Mouse (Mus musculus) lung, adult 2 months (tissue): Measurements from ENCODE around the gene Abcb6. TPM values are rescaled to one million over a fixed set of nuclear protein-coding genes. Genes with fewer than 3 reads are reported as not detected.

Experiments used
- DNase-seq: peaks from one replicate; pipeline ENCODE4 v3.0.0; 2022
- H3K4me1 ChIP-seq: fragments of 200-500 bp; 2 replicates; pipeline ENCODE4 v1.6.1; 2011; ENCODE audit warnings: low read length; ENCODE audit not compliant: control insufficient read depth, insufficient read depth
- H3K4me3 ChIP-seq: fragments of 200-500 bp; replicated peaks from 2 replicates; pipeline ENCODE3; 2011; ENCODE audit warnings: low read depth, mild to moderate bottlenecking, control low read depth, low read length; ENCODE audit errors: extremely low read depth
- CTCF ChIP-seq: fragments of 200-500 bp; IDR thresholded peaks from 2 replicates; pipeline ENCODE4 v1.5.1; 2011; ENCODE audit warnings: mild to moderate bottlenecking, low read length, control low read depth; ENCODE audit not compliant: insufficient read depth
- POLR2A ChIP-seq: fragments of 200-500 bp; IDR thresholded peaks from 2 replicates; pipeline ENCODE4 v1.6.1; 2011; ENCODE audit warnings: low read depth, mild to moderate bottlenecking, control low read depth, low read length, borderline replicate concordance; ENCODE audit errors: extremely low read depth
- WGBS: fragments of 180-500 bp; shearing (Covaris S2); methylation state at CpG from one replicate; pipeline ENCODE4 v1.1.7; 2018; 5-methylcytosine and 5-hydroxymethylcytosine counted together
- polyA plus RNA-seq: library from polyadenylated mRNA; depleted of rRNA; stranded (reverse); fragments of >200 nt; gene quantifications from 2 replicates; pipeline ENCODE4 v1.2.3, GENCODE M21; 2012

The Abcb6 gene
- polyA plus RNA-seq, 1 experiment, result 18.7 TPM

GRCm38 (mm10) chr1:75218227-75219001 is 38.2 kb upstream of the Abcb6 start:
- WGBS, result 2% methylated on average over 38 of the region's 38 CpGs

GRCm38 (mm10) chr1:75217893-75218226 is 37.7 kb upstream of the Abcb6 start:
- 1% methylated on average over 6 of the region's 6 CpGs for WGBS
- Histone ChIP-seq H3K4me1 (peaks cover 4% of the 10 kb centered on the region; the same call in 1 of the 2 replicates), H3K4me3 (peak overlapping the region; percentile 69)
- TF ChIP-seq POLR2A, result no peak
- TF ChIP-seq CTCF, result no peak
- DNase-seq, result no peak

More at GRCm38 (mm10) chr1:75218227-75219001, 38.2 kb upstream of the Abcb6 start:
- DNase-seq, result peak; percentile 49
- Histone ChIP-seq H3K4me1 (peaks cover 4% of the 10 kb centered on the region; the same call in 1 of the 2 replicates), H3K4me3 (peak overlapping the region; percentile 69)
- no peak for TF ChIP-seq CTCF
- no peak; the same call in 1 of the 2 replicates for TF ChIP-seq POLR2A

GRCm38 (mm10) chr1:75216797-75217585 is 36.8 kb upstream of the Abcb6 start:
- TF ChIP-seq CTCF, result no peak
- TF ChIP-seq POLR2A, result no peak
- no peak for DNase-seq
- 61% methylated on average over 13 of the region's 13 CpGs for WGBS
- Histone ChIP-seq H3K4me3 (no peak overlapping the region), H3K4me1 (peaks cover 4% of the 10 kb centered on the region; the same call in 1 of the 2 replicates)

GRCm38 (mm10) chr1:75215785-75216184 is 35.6 kb upstream of the Abcb6 start:
- 88% methylated on average over 9 of the region's 9 CpGs for WGBS
- TF ChIP-seq POLR2A, result peak; percentile 20; the same call in 1 of the 2 replicates
- TF ChIP-seq CTCF, result no peak
- H3K4me1 ChIP-seq, result peaks cover 11% of the 10 kb centered on the region
- DNase-seq, result no peak
- no peak overlapping the region for H3K4me3 ChIP-seq

- WGBS, result 52% methylated on average over 5 of the region's 5 CpGs
- TF ChIP-seq CTCF (no peak), POLR2A (no peak)
- peaks cover 15% of the 10 kb centered on the region for H3K4me1 ChIP-seq
- H3K4me3 ChIP-seq, result no peak overlapping the region
- DNase-seq, result no peak
These were observed 34.7 kb upstream of the Abcb6 start for GRCm38 (mm10) chr1:75214886-75215285.

- DNase-seq, result no peak
- Histone ChIP-seq H3K4me3 (no peak overlapping the region), H3K4me1 (peaks cover 13% of the 10 kb centered on the region)
- TF ChIP-seq POLR2A (no peak), CTCF (no peak)
- WGBS, result 58% methylated on average over 2 of the region's 2 CpGs
These were observed 34.2 kb upstream of the Abcb6 start for GRCm38 (mm10) chr1:75214442-75214841.

GRCm38 (mm10) chr1:75213096-75213495 is 32.9 kb upstream of the Abcb6 start:
- no peak for DNase-seq
- no peak for TF ChIP-seq CTCF
- no peak for TF ChIP-seq POLR2A
- Histone ChIP-seq H3K4me3 (no peak overlapping the region), H3K4me1 (peaks cover 16% of the 10 kb centered on the region)
- 64% methylated on average over 7 of the region's 7 CpGs for WGBS

- WGBS, result 75% methylated on average over 4 of the region's 4 CpGs
- H3K4me3 ChIP-seq, result no peak overlapping the region
- no peak for TF ChIP-seq POLR2A
- TF ChIP-seq CTCF, result no peak
- no peak for DNase-seq
- H3K4me1 ChIP-seq, result peaks cover 16% of the 10 kb centered on the region
These were observed 32.4 kb upstream of the Abcb6 start for GRCm38 (mm10) chr1:75212542-75212941.

GRCm38 (mm10) chr1:75211141-75211708 is 31.0 kb upstream of the Abcb6 start:
- WGBS, result 9% methylated on average over 17 of the region's 17 CpGs
- Histone ChIP-seq H3K4me3 (peak overlapping the region; percentile 92), H3K4me1 (peaks cover 13% of the 10 kb centered on the region)
- no peak for DNase-seq
- TF ChIP-seq POLR2A (no peak), CTCF (no peak)
